ENCODE assay signal across 10 mouse cellular contexts in genomic region chr9:42530221-42531152, GRCm38 (mm10). TPM values are rescaled to one million over a fixed set of nuclear protein-coding genes. Genes with fewer than 3 reads are reported as not detected.
DNase-seq lines count a peak whose midpoint lies in the region; ATAC-seq lines count a peak whose summit lies in the region.
"Had no signal": no experiment of that assay in that cellular context is flagged by ENCODE, and none has a peak within 500 bp of the region (broad histone marks: within the 10 kb centered on the region; RNA-seq: fewer than 3 reads in every experiment).

No protein-coding gene starts in this region.

- peak overlapping the region; percentile 91 for H3K27ac ChIP-seq in forebrain, embryonic 13.5 days
- peak overlapping the region; percentile 14; the same call in 1 of the 2 replicates for H3K27ac ChIP-seq in midbrain, embryonic 16.5 days (ENCODE audit: low read length)
- H3K27ac ChIP-seq in liver, embryonic 11.5 days (ENCODE audit: low read depth, low read length) = no peak overlapping the region
- H3K27ac ChIP-seq in heart, embryonic 11.5 days (ENCODE audit: low read depth, low read length) = no peak overlapping the region

- WGBS in forebrain, embryonic 13.5 days = 66% methylated on average over 7 of the region's 7 CpGs
- 50% methylated on average over 7 of the region's 7 CpGs for WGBS in midbrain, embryonic 16.5 days
- 56% methylated on average over 7 of the region's 7 CpGs for WGBS in liver, embryonic 11.5 days
- WGBS in heart, embryonic 11.5 days (ENCODE audit: insufficient replicate concordance) = 45% methylated on average over 7 of the region's 7 CpGs

- peak; percentile 27 for DNase-seq in cerebellum, adult 8-10 months
- peak; percentile 52 to 68 for DNase-seq in layer of hippocampus, postnatal 10 days (ENCODE audit: low spot score in 2 of 2)
- no peak for DNase-seq in liver, embryonic 11.5 days (ENCODE audit: low spot score)
- no peak for DNase-seq in kidney, postnatal 4 days
- DNase-seq in kidney, postnatal 14 days = no peak
- DNase-seq: heart, postnatal 14 days; liver, postnatal 0 days had no signal

- H3K36me3 ChIP-seq in forebrain, embryonic 13.5 days (ENCODE audit: poor library complexity, severe bottlenecking) = no peaks in the 10 kb centered on the region
- H3K36me3 ChIP-seq in midbrain, embryonic 16.5 days (ENCODE audit: control insufficient read depth, insufficient read depth, low read length) = no peaks in the 10 kb centered on the region
- no peaks in the 10 kb centered on the region for H3K36me3 ChIP-seq in liver, embryonic 11.5 days (ENCODE audit: control insufficient read depth, insufficient read depth, low read length)
- H3K36me3 ChIP-seq in heart, embryonic 11.5 days (ENCODE audit: control insufficient read depth, insufficient read depth, low read length) = no peaks in the 10 kb centered on the region

- peaks cover 29% of the 10 kb centered on the region for H3K4me1 ChIP-seq in forebrain, embryonic 13.5 days
- peaks cover 16% of the 10 kb centered on the region for H3K4me1 ChIP-seq in midbrain, embryonic 16.5 days (ENCODE audit: control insufficient read depth, insufficient read depth, low read length)
- H3K4me1 ChIP-seq in liver, embryonic 11.5 days (replicated peaks; ENCODE audit: control insufficient read depth, insufficient read depth, low read length) = no peaks in the 10 kb centered on the region
- peaks cover 11% of the 10 kb centered on the region; the same call in 1 of the 2 replicates for H3K4me1 ChIP-seq in heart, embryonic 11.5 days (ENCODE audit: control insufficient read depth, insufficient read depth, low read length)

- H3K9me3 ChIP-seq in forebrain, embryonic 13.5 days (replicated peaks) = no peaks in the 10 kb centered on the region
- H3K9me3 ChIP-seq in midbrain, embryonic 16.5 days (replicated peaks; ENCODE audit: control insufficient read depth, low read length, poor library complexity, severe bottlenecking) = no peaks in the 10 kb centered on the region
- H3K9me3 ChIP-seq in liver, embryonic 11.5 days (ENCODE audit: control insufficient read depth, low read length) = no peaks in the 10 kb centered on the region
- no peaks in the 10 kb centered on the region for H3K9me3 ChIP-seq in heart, embryonic 11.5 days (replicated peaks; ENCODE audit: control insufficient read depth, low read length)

- H3K4me3 ChIP-seq in forebrain, embryonic 13.5 days = no peak overlapping the region
- H3K4me3 ChIP-seq in midbrain, embryonic 16.5 days (ENCODE audit: low read depth, low read length) = no peak overlapping the region
- no peak overlapping the region for H3K4me3 ChIP-seq in liver, embryonic 11.5 days (ENCODE audit: low read depth, low read length)
- H3K4me3 ChIP-seq in heart, embryonic 11.5 days (ENCODE audit: low read depth, low read length) = no peak overlapping the region

- peak; percentile 85 for ATAC-seq in forebrain, embryonic 13.5 days
- peak; percentile 60 for ATAC-seq in midbrain, embryonic 16.5 days
- no peak for ATAC-seq in liver, embryonic 11.5 days (replicated peaks; ENCODE audit: low FRiP score)
- no peak for ATAC-seq in heart, embryonic 11.5 days (replicated peaks; ENCODE audit: insufficient number of reproducible peaks, low FRiP score, low TSS enrichment)
- ATAC-seq: liver, postnatal 0 days had no signal

- H3K4me2 ChIP-seq in forebrain, embryonic 13.5 days = no peak overlapping the region
- H3K4me2 ChIP-seq in midbrain, embryonic 16.5 days (ENCODE audit: low read length) = no peak overlapping the region
- H3K4me2 ChIP-seq in liver, embryonic 11.5 days = no peak overlapping the region
- no peak overlapping the region for H3K4me2 ChIP-seq in heart, embryonic 11.5 days

- no peak overlapping the region for H3K9ac ChIP-seq in forebrain, embryonic 13.5 days
- no peak overlapping the region for H3K9ac ChIP-seq in midbrain, embryonic 16.5 days (ENCODE audit: low read depth, low read length)
- no peak overlapping the region for H3K9ac ChIP-seq in liver, embryonic 11.5 days (ENCODE audit: low read depth, low read length)
- no peak overlapping the region for H3K9ac ChIP-seq in heart, embryonic 11.5 days (ENCODE audit: low read depth, low read length)
- H3K9ac ChIP-seq: liver, postnatal 0 days had no signal

- H3K27me3 ChIP-seq in forebrain, embryonic 13.5 days = no peaks in the 10 kb centered on the region
- no peaks in the 10 kb centered on the region; the same call in 1 of the 2 replicates for H3K27me3 ChIP-seq in midbrain, embryonic 16.5 days (ENCODE audit: control insufficient read depth, insufficient read depth, low read depth, low read length)
- no peaks in the 10 kb centered on the region for H3K27me3 ChIP-seq in liver, embryonic 11.5 days (replicated peaks; ENCODE audit: control insufficient read depth, insufficient read depth, low read length)
- peaks cover 5% of the 10 kb centered on the region; the same call in 1 of the 2 replicates for H3K27me3 ChIP-seq in heart, embryonic 11.5 days (ENCODE audit: control insufficient read depth, insufficient read depth, low read length)

RNA-seq across cellular contexts. Expression of gene Tbcel, which starts 22.9 kb away (rescaled TPM):
- polyA plus RNA-seq in forebrain, embryonic 13.5 days (2015; fragmentation: Nextera tagmentation; extraction: Ambion mirVana) = 4.5 and 4.8 TPM in 2 replicates
- 10 to 100 TPM; 44.4 to 49.5 TPM for total RNA-seq in layer of hippocampus, postnatal 10 days (2021)
- 3.9 and 4.4 TPM in 2 replicates for polyA plus RNA-seq in midbrain, embryonic 16.5 days (2015; fragmentation: Nextera tagmentation; extraction: Ambion mirVana)
- polyA plus RNA-seq in liver, embryonic 11.5 days (2014; fragmentation: Nextera tagmentation; extraction: Ambion mirVana) = 6.4 TPM in 2 replicates
- 4.3 and 4.6 TPM in 2 replicates for polyA plus RNA-seq in heart, embryonic 11.5 days (2014; fragmentation: Nextera tagmentation; extraction: Ambion mirVana)

Comparison
In these comparisons a context has a peak if more than half of its experiments do, and no peak if none do; other contexts are left out.
1. DNase-seq: peak in cerebellum, adult 8-10 months (single experiment) and layer of hippocampus, postnatal 10 days (2 of 2); none in liver, embryonic 11.5 days (single experiment), kidney, postnatal 4 days (0 of 2) and kidney, postnatal 14 days (single experiment).
2. ATAC-seq: peak in forebrain, embryonic 13.5 days (single experiment) and midbrain, embryonic 16.5 days (single experiment); none in liver, embryonic 11.5 days (single experiment) and heart, embryonic 11.5 days (single experiment).
3. H3K27ac ChIP-seq: peak in forebrain, embryonic 13.5 days (single experiment) and midbrain, embryonic 16.5 days (single experiment); none in liver, embryonic 11.5 days (single experiment) and heart, embryonic 11.5 days (single experiment).